Mouse (Mus musculus) left cerebral cortex, adult 8-10 months (tissue): ENCODE data around the gene Ascc1. TPM values are rescaled to one million over a fixed set of nuclear protein-coding genes. Genes with fewer than 3 reads are reported as not detected.
"Not testable (repeated sequence)": the region's sequence is repeated elsewhere in the genome, so short reads cannot be mapped to it uniquely, and the experiment has no call there.

Source experiments
- DNase-seq, 2 experiments: peaks; one replicate each; pipeline ENCODE4 v3.0.0; 2022; ENCODE audit warnings: low spot score in 2 of 2
- total RNA-seq, 4 experiments: library from RNA; stranded (reverse); gene quantifications; 2 replicates each; pipeline ENCODE4 v1.2.4; 2022

Ascc1 gene
- total RNA-seq, 4 experiments from 2014 or later: 16.5 to 20.1 (median 17.6) TPM

DNA sequence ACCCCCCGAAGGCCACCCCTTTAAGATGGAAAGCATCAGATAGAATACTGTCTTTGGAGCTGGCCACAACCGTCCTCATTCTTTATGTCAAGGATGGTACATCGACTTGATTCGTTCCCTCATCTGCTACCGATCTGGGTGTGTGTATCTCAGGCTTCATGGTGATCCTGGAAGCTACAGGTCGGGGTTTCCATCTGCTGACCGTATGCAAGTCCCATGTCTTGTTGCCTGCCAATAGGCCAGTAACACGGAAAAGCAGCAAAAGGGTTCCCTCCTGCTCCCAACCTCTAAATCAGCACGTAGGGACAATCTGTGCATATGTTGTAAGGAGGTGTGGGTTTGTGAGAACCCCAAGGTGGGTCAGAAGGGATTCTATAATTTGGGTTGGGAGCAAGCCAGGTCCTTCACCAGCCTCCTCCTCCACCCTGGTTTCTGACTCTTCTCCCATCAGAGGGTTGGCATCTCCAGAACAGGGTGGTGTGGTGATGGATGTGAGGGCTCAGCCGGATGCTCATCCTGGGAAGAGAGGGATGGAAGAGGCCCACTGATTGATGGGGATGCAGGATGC, 108.4 kb downstream of the Ascc1 start:
- no peak for DNase-seq

GRCm38 (mm10) chr10:60113965-60114690, 111.5 kb downstream of the Ascc1 start:
- DNase-seq: no peak

DNA sequence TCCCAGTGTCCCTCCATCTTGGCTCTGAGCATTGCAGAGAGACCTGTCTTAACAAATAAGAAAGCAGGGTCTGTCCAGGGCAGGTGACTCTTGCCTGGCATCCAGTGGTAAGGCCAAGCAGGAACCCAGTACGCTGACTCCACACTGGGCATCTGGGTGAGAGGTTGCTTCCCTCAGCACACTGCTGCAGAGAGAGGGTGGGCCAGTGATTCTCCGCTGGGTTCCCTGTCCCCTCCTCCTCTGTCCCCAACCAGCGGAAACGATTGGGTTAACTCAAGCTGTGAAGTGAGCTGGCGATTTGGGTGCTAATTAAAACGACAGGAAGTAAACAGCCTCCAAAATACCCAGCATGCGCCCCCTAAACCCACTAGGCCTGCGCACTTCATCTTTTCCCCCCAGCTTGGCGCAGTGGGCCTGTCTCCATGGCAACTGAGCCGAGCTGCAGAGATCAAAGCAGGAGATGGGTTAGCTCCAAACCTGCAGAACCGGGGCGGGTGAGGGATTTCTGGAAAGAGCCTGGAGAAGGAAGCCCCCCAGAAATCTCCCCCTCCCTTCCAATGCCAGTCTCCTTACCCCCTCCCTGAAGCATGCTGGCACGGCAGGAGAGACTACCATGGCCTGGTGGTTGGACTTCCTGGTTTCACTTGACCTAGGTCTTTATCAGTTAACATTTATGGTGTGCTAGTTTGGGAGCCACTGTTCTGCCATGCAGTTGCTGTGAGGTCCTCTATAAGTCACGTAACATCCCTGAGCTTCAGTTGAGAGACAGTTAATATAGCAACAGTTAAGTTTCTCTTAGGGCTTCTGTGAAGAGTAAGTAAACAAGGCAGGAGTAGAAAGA, 113.0 kb downstream of the Ascc1 start:
- peak in 1 of 2 experiments; percentile 81 for DNase-seq

DNA sequence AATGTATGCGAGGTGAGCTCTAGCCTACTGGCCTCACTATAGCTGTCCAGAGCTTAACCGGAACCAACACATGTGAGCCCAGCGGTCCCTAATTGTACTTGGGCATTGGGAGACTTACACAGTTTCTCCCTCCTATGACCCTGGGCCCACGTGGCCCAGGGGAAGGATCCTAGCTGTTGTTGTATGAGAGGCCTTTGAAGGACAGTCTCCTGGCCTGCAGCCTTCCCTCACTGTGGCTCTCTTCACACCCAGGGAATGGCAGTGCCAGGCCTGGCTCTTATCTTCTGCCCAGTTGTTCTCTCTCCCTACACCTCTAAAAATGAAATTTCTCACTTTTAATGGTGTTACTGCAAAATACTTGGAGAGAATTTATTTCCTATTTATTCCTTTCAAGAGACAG, 114.4 kb downstream of the Ascc1 start:
- DNase-seq: no peak

DNA sequence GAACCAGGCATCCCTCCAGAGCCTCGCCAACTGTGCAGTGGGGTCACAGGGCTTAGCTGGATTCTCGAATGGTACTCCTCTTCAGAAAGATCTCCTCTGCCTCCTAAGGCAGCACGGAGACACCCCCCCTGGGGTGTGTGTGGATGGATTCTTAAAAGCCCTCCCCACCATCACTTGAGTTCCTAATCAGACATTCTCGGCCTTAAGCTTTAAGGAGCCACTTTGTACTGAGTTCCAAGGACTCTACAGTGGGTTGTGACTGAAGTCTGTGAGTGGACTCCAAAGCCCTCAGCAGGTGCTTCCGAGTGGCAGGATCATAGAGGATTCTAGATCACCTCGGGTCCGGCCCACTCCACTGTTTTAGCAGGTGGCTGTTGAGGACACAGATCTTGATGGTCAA, 115.9 kb downstream of the Ascc1 start:
- DNase-seq: no peak

- peak in 1 of 2 experiments; percentile 80 for DNase-seq
These were observed 118.0 kb downstream of the Ascc1 start for GRCm38 (mm10) chr10:60120630-60121029.

DNA sequence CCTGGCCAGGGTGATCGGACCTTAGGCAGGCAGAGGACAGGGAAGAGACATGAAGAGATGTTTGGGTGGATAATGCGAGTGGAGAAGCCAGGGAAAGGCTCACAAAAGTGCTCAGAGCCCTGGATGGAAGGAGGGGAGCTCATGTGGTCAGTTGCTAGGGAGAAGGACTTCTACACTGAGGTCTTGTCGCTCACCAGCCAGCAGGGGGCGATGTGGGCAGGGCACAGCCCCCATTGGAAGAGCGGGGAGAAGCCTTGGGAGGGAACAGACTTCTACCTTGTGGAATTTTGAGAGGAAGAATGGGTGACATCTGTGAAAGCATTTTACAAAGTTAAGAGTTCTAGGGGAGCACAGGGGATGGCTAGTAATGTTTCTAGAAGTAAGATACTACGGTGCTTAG, 121.5 kb downstream of the Ascc1 start:
- no peak for DNase-seq

DNA sequence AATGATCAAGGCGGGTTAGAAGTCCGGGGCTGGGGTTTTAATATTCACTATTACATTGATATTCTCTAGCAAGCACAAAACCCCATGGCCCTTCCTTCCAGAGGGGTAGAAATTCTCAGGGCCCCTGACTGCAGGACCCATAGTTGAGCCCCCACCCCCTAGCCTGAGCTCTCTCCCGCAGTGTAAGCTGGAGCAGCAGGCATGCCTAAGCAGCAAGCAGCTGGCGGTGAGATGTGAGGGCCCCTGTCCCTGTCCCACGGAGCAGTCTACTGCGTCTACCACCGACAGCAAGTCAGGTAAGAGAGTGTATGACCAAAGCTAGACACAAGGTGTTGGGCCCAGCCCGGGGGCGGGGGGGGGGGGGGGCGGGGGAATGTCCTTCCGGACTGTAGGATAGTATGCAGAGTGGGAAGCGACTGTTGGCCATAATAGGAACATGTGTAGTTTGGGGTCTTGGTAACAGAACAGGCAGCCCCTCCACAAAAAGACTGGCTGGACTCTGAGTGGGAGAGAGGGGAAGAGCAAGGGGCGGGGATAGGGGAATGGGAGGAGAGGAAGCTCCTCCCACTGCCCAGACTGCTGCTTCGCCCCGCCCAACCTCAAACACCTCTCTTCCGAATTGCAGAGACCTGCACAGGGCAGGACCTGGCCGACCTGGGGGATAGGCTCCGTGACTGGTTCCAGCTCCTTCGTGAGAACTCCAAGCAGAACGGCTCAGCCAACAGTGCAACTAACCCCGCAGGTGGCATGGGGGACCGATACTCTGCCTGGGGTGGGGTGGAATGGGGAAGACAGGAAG, 123.1 kb downstream of the Ascc1 start:
- no peak for DNase-seq

DNA sequence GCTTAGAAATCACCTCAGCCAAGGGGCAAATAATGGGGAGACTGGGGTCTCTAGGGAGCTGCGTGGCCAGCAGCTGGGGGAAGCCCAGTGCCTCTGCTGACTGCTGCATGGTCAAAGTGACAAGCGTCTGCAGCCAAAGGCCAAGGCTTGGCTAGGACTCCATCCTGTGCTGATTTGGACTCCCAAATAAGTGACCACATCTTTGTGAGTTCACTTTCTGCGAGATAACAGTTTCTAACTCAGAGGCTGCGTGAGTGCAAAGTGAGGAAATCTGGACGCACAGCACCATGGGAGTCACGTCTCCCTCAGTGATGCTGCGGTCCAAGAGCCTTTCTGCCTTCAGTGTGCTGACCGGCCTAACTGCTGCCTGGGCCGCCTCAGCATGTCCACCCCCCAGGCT, 125.7 kb downstream of the Ascc1 start:
- DNase-seq: no peak

DNA sequence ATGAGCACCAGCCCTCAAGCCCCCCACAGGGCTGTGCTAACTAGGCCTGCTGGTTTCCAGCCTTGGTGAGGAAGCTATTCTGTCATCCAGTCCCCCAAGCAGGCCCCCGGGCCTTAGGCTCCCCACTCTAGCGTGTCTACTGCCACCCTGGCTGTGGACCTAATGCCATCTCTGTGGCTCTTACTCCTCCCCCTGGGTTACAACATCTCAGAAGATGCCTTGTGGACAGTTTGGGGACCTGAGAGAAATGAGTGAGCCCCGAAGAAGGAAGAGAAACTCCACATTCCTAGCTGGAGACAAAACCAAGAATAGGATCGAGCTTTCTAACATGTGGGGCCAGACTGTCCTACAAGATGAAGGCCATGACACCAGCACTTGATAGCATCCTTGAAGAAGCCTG, 127.9 kb downstream of the Ascc1 start:
- no peak for DNase-seq

- no peak for DNase-seq
These were observed 130.9 kb downstream of the Ascc1 start for GRCm38 (mm10) chr10:60133501-60133900.

DNA sequence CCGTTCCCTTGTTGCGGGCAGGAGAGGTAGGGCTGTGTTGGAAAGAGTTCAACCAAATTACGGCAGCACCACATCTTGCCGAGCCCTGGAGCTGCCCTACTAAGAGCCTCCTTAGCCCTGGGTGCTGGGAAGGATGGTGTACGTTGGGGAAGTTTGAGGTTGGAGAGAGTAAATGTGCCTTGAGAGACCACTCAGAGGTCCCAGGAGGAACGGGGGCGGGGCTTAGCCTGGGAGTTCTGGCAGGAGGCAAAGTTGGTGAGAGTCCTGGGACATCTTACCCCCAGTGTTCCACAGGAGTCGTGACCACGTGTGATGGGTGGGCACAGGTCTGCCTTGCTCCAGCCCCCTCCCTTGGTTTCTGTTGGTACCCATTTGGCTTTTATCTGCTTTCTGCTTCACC, 131.6 kb downstream of the Ascc1 start:
- no peak for DNase-seq

DNA sequence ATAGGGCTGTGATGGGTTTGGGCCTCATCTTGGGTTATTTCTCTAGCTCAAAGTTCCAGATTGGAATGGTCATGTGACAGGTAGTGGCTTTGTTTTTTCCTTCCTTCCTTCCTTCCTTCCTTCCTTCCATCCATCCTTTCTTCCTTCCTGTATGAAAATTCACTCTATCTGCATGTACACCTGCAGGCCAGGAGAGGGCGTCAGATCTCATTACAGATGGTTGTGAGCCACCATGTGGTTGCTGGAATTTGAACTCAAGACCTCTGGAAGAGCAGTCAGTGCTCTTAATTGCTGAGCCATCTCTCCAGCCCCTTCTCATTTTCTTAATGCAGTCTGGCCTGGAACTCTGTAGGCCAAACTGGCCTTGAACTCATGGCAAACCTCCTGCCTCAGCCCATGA, 133.4 kb downstream of the Ascc1 start:
- not testable (repeated sequence) for DNase-seq

- DNase-seq: no peak
These were observed 134.3 kb downstream of the Ascc1 start for GRCm38 (mm10) chr10:60136935-60137334.

- no peak for DNase-seq
These were observed 136.1 kb downstream of the Ascc1 start for GRCm38 (mm10) chr10:60138680-60139079.

DNA sequence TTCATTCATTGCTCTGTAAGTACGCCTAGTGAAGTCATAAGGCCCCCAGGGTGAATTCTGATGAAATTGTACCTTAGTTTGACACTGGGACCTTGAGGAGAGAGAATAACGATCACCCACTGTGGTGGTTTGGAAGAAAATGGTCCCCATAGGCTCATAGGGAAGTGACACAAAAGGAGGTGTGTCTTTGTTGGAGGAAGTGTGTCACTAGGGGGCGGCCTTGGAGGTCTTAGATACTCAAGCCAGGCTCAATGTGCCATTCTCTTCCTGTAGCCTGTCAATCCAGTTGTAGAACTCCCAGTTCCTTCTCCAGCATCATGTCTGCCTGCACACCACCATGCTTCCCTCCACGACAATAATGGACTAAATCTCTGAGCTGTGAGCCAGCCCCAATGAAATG, 138.1 kb downstream of the Ascc1 start:
- DNase-seq: no peak

DNA sequence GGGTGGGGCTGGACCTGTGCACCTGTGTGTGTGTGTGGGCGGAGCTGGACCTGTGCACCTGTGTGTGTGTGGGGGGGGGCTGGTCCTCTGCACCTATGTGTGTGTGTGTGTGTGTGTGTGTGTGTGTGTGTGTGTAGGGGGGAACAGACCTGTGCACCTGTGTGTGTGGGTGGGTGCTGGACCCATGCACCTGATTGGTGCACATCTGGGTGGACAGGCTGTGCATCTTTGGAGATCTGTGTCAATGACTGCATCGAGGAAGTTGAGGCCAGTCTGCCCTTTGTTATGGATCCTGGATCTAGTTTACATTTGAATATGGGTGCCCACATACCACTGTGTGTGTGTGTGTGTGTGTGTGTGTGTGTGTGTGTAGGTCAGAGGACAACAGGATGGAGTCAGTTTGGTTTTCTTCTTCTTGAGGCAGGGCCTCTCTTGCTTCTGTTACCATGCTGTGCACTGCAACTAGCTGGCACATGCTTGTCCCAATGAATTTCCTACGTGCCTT, 139.1 kb downstream of the Ascc1 start:
- DNase-seq: no peak

DNA sequence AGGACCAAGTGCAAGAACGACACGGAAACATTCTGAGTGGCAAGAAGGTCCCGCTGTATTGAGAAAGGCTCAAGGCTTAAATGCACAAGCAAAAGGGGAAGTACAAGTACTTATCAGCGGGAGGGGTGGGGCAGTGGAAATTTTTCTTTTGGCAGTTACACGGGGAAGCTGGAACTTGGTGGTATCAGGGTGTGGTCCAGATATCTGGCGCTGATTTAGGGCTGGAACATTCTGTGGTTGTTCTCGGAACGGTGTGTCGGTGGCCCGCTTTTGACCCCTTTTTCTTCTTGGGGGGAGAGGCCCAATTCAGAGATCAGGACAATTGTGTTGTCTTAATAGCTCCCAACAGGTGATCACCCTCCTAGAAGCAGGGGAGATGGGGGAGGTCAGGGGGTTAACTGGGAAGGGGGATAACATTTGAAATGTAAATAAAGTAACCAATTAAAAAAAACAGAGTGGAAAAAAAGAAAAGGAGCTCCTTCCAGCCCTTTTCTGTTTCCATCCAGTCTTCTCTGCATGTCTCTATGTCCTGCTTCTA, 145.0 kb downstream of the Ascc1 start:
- DNase-seq: not testable (repeated sequence)

DNA sequence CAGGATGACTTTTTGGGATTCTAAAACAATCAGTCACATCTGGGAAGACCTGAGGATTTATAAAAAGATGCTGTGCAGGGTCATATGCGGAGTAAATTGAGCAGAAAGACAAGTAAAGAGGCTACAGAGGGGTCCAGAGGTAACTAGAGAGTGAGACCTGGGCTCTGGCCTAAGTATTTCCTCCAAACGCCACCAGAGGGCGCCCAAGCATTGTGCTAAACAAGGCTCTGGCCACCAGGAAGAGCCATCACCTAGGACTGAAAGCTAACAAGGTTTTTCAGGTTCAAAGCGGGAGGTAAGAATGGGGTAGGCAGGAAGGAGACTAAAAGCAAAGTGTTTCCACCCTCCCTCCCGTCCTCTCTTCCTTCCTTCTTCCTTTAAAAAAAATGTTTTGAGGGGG, 145.5 kb downstream of the Ascc1 start:
- DNase-seq: peak in 1 of 2 experiments; percentile 60
